Mouse (Mus musculus): ENCODE data around the gene Olfr3.

DNA sequence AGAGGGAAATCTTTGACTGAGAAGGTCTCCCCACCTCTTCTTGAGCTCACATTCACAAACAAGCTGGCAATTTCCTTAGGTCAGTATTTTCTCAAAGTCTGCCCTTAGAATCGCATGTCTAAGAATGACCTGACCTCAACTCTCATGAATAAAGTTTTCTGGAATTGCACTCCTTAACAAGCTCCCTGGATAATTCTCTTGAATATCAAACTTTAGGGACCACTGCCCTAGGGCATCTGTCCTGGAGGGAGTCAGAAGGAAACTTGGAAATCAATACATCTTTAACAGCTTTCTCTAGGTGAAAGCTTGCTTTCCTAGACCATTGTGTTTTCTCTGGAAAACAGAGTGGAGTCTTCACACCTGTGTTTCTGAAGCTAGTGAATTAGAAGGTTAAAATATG, 29.2 kb upstream of the Olfr3 start, which contains the start of gene Olfr350:
- TF ChIP-seq CTCF (IDR thresholded peaks at IDR 0.05; ENCODE audit: extremely low read depth, insufficient read depth, low read length) (no peak), POLR2A (IDR thresholded peaks at IDR 0.05; ENCODE audit: extremely low read depth, insufficient read depth, low read length) (no peak)

Measured in cortical plate, adult 2 months (tissue).